Mouse (Mus musculus) ES-Bruce4 (cell line): Measurements from ENCODE around the gene Cyp8b1. TPM values are rescaled to one million over a fixed set of nuclear protein-coding genes. Genes with fewer than 3 reads are reported as not detected.
A peak's percentile ranks its signal among the peaks of the same experiment; 100 is the strongest.

Experiments used
- H3K27ac ChIP-seq: 2 replicates; pipeline ENCODE4 v1.5.1; 2012; ENCODE audit warnings: low read length, inconsistent platforms; ENCODE audit not compliant: insufficient read depth
- H3K27me3 ChIP-seq: 2 replicates; pipeline ENCODE4 v1.6.1; 2012; ENCODE audit warnings: mild to moderate bottlenecking, low read length, inconsistent platforms; ENCODE audit not compliant: control insufficient read depth, poor library complexity, insufficient read depth, severe bottlenecking
- H3K36me3 ChIP-seq: 2 replicates; pipeline ENCODE4 v1.6.1; 2012; ENCODE audit warnings: inconsistent platforms, mild to moderate bottlenecking, low read length, moderate library complexity; ENCODE audit not compliant: control insufficient read depth, poor library complexity, insufficient read depth, severe bottlenecking
- H3K4me1 ChIP-seq: one replicate; pipeline ENCODE4 v1.8.1; 2011; ENCODE audit warnings: low read length; ENCODE audit not compliant: control insufficient read depth, insufficient read depth
- H3K4me3 ChIP-seq: 2 replicates; pipeline ENCODE4 v1.5.1; 2011; ENCODE audit warnings: low read depth, mild to moderate bottlenecking, low read length
- H3K9ac ChIP-seq: 2 replicates; pipeline ENCODE4 v1.6.1; 2012; ENCODE audit warnings: low read depth, mild to moderate bottlenecking, inconsistent platforms; ENCODE audit not compliant: poor library complexity, severe bottlenecking
- H3K9me3 ChIP-seq: replicated peaks from 2 replicates; pipeline ENCODE4 v1.6.1; 2012; ENCODE audit warnings: mild to moderate bottlenecking, low read length, inconsistent platforms; ENCODE audit not compliant: control insufficient read depth, poor library complexity, insufficient read depth, severe bottlenecking
- CTCF ChIP-seq: IDR thresholded peaks from one replicate; pipeline ENCODE4 v1.8.1; 2011; ENCODE audit warnings: low read depth, low read length
- EP300 ChIP-seq: IDR thresholded peaks from 2 replicates; pipeline ENCODE4 v1.6.1; 2011; ENCODE audit warnings: low read depth, low read length; ENCODE audit not compliant: insufficient read depth
- POLR2A ChIP-seq: IDR thresholded peaks from one replicate; pipeline ENCODE4 v1.8.1; 2011; ENCODE audit warnings: low read length; ENCODE audit not compliant: insufficient read depth
- polyA plus RNA-seq: library from polyadenylated mRNA; stranded (reverse); fragments of >200 nt; gene quantifications from 2 replicates; pipeline ENCODE4 v1.2.4, GENCODE M21; 2011; ENCODE audit warnings: low read depth; ENCODE audit not compliant: missing spikeins, insufficient read depth, insufficient read length

Gene Cyp8b1
- polyA plus RNA-seq, 1 experiment, result not detected

- no peaks in the 10 kb centered on the region for H3K9me3 ChIP-seq
- H3K27ac ChIP-seq, result no peak overlapping the region
- no peaks in the 10 kb centered on the region for H3K4me1 ChIP-seq
- TF ChIP-seq CTCF, result no peak
- TF ChIP-seq EP300, result no peak
- TF ChIP-seq POLR2A, result no peak
- peaks cover 1% of the 10 kb centered on the region for H3K27me3 ChIP-seq
- no peak overlapping the region for H3K9ac ChIP-seq
- no peaks in the 10 kb centered on the region for H3K36me3 ChIP-seq
- H3K4me3 ChIP-seq, result no peak overlapping the region
Measured at GRCm38 (mm10) chr9:121936952-121937351, 20.8 kb upstream of the Cyp8b1 start.

GRCm38 (mm10) chr9:121934856-121935255 is 18.8 kb upstream of the Cyp8b1 start:
- H3K9me3 ChIP-seq, result no peaks in the 10 kb centered on the region
- TF ChIP-seq CTCF (no peak), EP300 (no peak), POLR2A (no peak)
- H3K4me1 ChIP-seq, result no peaks in the 10 kb centered on the region
- no peak overlapping the region for H3K9ac ChIP-seq
- no peak overlapping the region for H3K27ac ChIP-seq
- H3K4me3 ChIP-seq, result no peak overlapping the region
- H3K36me3 ChIP-seq, result no peaks in the 10 kb centered on the region
- peaks cover 1% of the 10 kb centered on the region for H3K27me3 ChIP-seq

GRCm38 (mm10) chr9:121928498-121928897 is 12.4 kb upstream of the Cyp8b1 start:
- Histone ChIP-seq H3K36me3 (no peaks in the 10 kb centered on the region), H3K4me3 (no peak overlapping the region), H3K9ac (no peak overlapping the region), H3K9me3 (no peaks in the 10 kb centered on the region), H3K4me1 (no peaks in the 10 kb centered on the region), H3K27ac (no peak overlapping the region), H3K27me3 (no peaks in the 10 kb centered on the region; the same call in none of the 2 replicates)
- TF ChIP-seq CTCF (peak; percentile 80), EP300 (no peak)

- Histone ChIP-seq H3K9ac (no peak overlapping the region), H3K27me3 (no peaks in the 10 kb centered on the region; the same call in none of the 2 replicates), H3K9me3 (no peaks in the 10 kb centered on the region), H3K36me3 (no peaks in the 10 kb centered on the region), H3K4me3 (no peak overlapping the region), H3K27ac (no peak overlapping the region), H3K4me1 (no peaks in the 10 kb centered on the region)
- TF ChIP-seq POLR2A (no peak), CTCF (no peak), EP300 (no peak)
Measured at GRCm38 (mm10) chr9:121927721-121928120, 11.6 kb upstream of the Cyp8b1 start.

GRCm38 (mm10) chr9:121926634-121927405 is 10.7 kb upstream of the Cyp8b1 start:
- no peaks in the 10 kb centered on the region for H3K9me3 ChIP-seq
- no peak overlapping the region for H3K9ac ChIP-seq
- no peak for TF ChIP-seq POLR2A
- no peak for TF ChIP-seq EP300
- no peak for TF ChIP-seq CTCF
- no peaks in the 10 kb centered on the region for H3K36me3 ChIP-seq
- H3K4me3 ChIP-seq, result no peak overlapping the region
- no peaks in the 10 kb centered on the region for H3K4me1 ChIP-seq
- H3K27me3 ChIP-seq, result no peaks in the 10 kb centered on the region
- no peak overlapping the region for H3K27ac ChIP-seq

GRCm38 (mm10) chr9:121925959-121926358 is 9.9 kb upstream of the Cyp8b1 start:
- no peak for TF ChIP-seq POLR2A
- no peak for TF ChIP-seq CTCF
- TF ChIP-seq EP300, result no peak

More at GRCm38 (mm10) chr9:121925959-121926358, 9.9 kb upstream of the Cyp8b1 start:
- Histone ChIP-seq H3K27me3 (no peaks in the 10 kb centered on the region), H3K27ac (no peak overlapping the region), H3K4me3 (no peak overlapping the region), H3K9ac (no peak overlapping the region), H3K9me3 (no peaks in the 10 kb centered on the region), H3K4me1 (no peaks in the 10 kb centered on the region), H3K36me3 (no peaks in the 10 kb centered on the region)
